Mouse (Mus musculus) lung, adult 2 months (tissue): ENCODE results near the gene Ptprg. TPM values are rescaled to one million over a fixed set of nuclear protein-coding genes. Genes with fewer than 3 reads are reported as not detected.

Experiments used
- DNase-seq: peaks from one replicate; pipeline ENCODE4 v3.0.0; 2022
- H3K4me1 ChIP-seq: fragments of 200-500 bp; 2 replicates; pipeline ENCODE4 v1.6.1; 2011; ENCODE audit warnings: low read length; ENCODE audit not compliant: control insufficient read depth, insufficient read depth
- H3K4me3 ChIP-seq: fragments of 200-500 bp; replicated peaks from 2 replicates; pipeline ENCODE3; 2011; ENCODE audit warnings: low read depth, mild to moderate bottlenecking, control low read depth, low read length; ENCODE audit errors: extremely low read depth
- CTCF ChIP-seq: fragments of 200-500 bp; IDR thresholded peaks from 2 replicates; pipeline ENCODE4 v1.5.1; 2011; ENCODE audit warnings: mild to moderate bottlenecking, low read length, control low read depth; ENCODE audit not compliant: insufficient read depth
- POLR2A ChIP-seq: fragments of 200-500 bp; IDR thresholded peaks from 2 replicates; pipeline ENCODE4 v1.6.1; 2011; ENCODE audit warnings: low read depth, mild to moderate bottlenecking, control low read depth, low read length, borderline replicate concordance; ENCODE audit errors: extremely low read depth
- WGBS: fragments of 180-500 bp; shearing (Covaris S2); methylation state at CpG from one replicate; pipeline ENCODE4 v1.1.7; 2018; 5-methylcytosine and 5-hydroxymethylcytosine counted together
- polyA plus RNA-seq: library from polyadenylated mRNA; depleted of rRNA; stranded (reverse); fragments of >200 nt; gene quantifications from 2 replicates; pipeline ENCODE4 v1.2.3, GENCODE M21; 2012

Gene Ptprg
- polyA plus RNA-seq, 1 experiment = 79.9 TPM

DNA sequence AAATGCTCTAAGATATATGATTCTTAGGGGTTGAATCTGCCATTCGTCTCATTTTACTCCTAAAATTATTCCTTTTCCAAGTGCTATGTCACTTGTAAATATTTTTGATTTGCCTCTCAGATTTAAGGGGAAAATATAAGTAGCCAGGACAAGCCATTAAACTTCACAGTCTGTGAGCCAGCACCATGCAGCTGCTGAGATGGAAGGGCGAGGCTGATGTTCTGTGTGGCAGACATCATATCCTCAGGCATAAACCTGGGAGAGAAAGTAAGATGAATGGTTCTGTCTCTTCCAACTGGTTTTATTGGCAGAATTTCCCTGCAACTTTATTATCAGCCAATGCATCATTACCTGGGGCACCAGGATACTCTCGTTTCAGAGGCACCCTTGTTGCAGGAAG, 538.4 kb downstream of the Ptprg start:
- no peak for DNase-seq
- 87% methylated on average over 3 of the region's 3 CpGs for WGBS
- Histone ChIP-seq H3K4me3 (no peak overlapping the region), H3K4me1 (peaks cover 5% of the 10 kb centered on the region)
- no peak for TF ChIP-seq POLR2A
- TF ChIP-seq CTCF = no peak

DNA sequence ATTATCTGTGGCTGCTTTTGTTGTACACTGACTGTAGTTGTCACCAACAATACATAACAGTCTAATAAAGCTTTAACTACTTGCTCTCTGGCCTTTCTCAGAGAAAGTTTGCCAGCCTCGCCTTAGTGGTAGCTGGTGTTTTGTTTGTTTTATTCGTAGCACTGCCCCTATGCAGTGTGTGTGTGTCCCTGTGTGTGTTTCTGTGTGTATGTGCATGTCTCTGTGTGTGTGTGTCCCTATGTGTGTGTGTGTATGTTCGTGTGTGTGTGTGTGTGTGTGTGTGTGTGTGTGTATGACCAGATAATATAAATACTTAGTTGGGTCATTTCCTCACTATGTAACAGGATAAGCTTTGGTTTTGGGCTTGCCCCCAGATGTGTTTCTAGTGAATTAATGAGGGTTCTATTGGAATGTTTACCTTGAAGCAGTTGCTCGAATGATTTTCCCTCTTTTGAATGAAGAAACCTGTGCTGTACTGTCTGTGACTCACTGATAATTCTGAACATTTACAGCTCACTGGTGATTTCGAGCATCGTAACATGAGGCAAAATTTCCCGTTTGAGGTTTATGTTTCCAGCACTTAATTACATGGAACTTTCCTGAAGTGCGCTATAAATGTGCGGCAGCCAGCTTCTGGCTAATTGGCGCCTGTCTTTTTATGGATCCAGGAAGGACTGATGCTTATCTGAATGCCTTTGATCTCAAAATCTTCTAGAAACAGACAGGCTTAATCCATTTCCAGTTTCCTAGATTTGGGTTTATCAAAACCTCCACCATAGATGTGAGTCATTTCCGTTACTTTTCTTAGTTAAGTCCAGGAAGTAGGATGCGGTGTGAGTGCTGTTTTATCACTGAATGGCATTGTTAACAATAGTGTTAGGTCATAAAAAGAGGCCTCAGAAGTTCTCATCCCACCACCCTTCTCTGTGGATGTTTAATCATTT, 546.3 kb downstream of the Ptprg start:
- no peak for TF ChIP-seq POLR2A
- no peak for TF ChIP-seq CTCF
- DNase-seq = no peak
- Histone ChIP-seq H3K4me3 (no peak overlapping the region), H3K4me1 (peaks cover 17% of the 10 kb centered on the region)
- 42% methylated on average over 12 of the region's 12 CpGs for WGBS

DNA sequence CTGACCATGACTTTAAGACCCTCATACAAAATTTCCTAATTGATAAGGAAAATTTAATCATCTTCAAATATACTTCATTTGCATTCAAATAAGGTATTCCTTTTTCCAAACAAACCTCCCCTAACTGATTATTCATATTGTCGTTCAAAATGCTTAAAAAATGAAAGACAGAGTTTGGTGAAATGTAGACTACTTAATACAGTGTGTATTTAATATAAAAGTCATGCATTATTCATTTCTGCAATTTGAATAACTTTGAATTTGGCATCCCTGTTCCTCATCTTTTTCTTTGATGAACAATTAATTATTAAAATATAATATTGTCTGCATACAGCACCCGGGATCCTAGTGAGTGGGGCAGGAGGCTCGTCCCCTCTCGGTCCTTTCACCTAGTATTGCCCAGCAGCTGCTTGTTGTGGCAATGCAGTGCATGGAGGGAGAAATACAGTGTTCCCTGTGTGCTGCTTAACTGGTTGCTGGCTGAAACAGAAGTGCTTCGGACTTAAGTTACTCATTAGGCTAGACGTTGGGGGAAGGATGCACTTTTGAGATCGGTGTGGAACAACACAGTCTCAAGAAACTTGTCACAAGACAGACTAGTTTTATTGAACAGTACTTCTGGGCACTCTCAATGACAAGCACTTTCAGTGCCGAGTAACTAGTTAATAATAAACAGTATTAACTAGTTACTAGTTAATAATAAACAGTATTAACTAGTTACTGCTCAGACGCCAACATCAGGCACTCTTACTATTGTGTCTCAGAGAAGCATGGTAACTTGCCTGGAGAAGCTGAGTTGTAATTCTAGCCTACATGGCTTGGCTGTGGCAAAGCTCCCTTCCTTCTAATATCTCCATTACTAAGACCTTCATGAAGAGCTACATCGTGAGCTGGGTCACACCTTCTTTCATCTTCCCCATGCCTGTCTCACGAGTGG, 549.3 kb downstream of the Ptprg start:
- no peak for DNase-seq
- 84% methylated on average over 11 of the region's 11 CpGs for WGBS
- Histone ChIP-seq H3K4me1 (peaks cover 18% of the 10 kb centered on the region), H3K4me3 (no peak overlapping the region)
- TF ChIP-seq CTCF (no peak), POLR2A (no peak)

DNA sequence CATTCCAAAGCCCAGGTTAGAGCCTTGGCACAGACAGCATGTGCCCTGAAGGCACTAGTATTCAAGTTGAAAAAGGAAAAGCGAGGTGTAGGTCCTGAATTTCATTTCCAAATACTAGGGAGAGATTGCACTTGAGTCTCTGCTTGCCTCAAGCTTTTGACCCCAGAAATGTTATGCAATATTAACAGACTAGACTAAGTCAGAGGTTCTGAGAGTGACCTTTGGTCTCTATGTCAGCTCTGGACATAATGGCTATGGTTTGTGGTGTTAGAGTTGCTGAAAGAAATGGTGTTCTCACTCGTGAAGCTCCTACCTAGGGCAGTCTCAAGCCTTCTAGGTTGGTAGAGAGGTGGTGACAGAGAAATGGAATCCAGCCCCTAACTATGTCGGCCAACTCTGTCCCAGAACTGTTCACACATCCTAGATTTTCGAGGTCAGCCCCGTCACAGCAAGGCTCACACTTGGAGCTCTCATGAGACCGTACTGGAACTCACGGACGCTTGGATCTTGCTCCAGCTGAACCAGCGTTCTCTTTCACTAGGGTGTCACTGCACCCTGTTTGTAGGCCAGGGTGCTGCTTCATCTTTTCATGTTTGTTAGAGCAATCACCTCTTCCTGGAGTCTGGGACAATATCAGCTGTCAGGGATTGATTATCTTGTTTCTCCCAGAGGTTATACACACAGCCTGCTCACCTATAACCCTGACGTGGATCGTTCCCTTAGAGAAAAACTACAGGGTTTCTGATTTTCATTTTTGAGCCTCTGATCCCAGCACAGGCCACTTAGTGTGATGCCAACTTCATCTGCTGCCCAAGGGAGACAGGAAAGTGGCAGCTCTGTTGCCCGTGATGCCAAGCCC, 551.2 kb downstream of the Ptprg start:
- 72% methylated on average over 12 of the region's 12 CpGs for WGBS
- no peak for DNase-seq
- peaks cover 16% of the 10 kb centered on the region for H3K4me1 ChIP-seq
- TF ChIP-seq POLR2A (no peak), CTCF (no peak)
- H3K4me3 ChIP-seq = no peak overlapping the region

DNA sequence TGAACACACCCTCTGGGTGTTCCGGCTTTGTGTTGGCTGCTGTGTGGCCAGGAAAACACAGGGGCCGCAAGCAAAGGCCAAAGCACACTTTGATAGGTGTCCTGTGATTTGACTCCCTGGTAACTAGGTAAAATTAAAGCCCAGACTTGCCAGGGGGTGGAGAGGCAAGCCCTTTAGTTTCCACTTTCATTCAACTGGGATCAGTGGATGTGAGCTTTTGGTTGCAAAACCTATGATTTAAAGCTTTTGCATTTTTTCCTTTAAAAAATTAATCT, 551.8 kb downstream of the Ptprg start:
- DNase-seq = no peak
- peaks cover 14% of the 10 kb centered on the region for H3K4me1 ChIP-seq
- 36% methylated on average over 2 of the region's 2 CpGs for WGBS
- H3K4me3 ChIP-seq = no peak overlapping the region
- no peak for TF ChIP-seq POLR2A
- TF ChIP-seq CTCF = no peak

DNA sequence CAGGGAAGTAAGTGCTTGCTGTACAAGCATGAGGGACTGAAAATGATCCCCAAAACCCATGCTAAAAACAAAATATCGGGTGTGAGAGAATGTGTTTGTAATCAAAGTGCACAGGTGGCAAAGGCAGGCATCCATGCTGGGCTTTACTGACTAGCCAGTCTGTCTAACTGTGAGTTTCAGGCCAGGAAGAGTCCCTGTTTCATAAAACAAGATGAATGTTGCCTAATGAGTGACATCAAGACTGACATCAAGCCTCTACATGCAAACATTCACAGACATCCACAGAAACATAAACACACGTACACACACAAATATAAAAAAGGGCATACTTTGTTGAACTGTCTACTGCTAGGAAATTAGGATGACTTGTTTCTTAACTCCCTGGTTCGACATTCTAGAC, 552.3 kb downstream of the Ptprg start:
- Histone ChIP-seq H3K4me3 (no peak overlapping the region), H3K4me1 (peaks cover 12% of the 10 kb centered on the region)
- TF ChIP-seq CTCF (no peak), POLR2A (no peak)
- DNase-seq = no peak
- 79% methylated on average over 3 of the region's 3 CpGs for WGBS

DNA sequence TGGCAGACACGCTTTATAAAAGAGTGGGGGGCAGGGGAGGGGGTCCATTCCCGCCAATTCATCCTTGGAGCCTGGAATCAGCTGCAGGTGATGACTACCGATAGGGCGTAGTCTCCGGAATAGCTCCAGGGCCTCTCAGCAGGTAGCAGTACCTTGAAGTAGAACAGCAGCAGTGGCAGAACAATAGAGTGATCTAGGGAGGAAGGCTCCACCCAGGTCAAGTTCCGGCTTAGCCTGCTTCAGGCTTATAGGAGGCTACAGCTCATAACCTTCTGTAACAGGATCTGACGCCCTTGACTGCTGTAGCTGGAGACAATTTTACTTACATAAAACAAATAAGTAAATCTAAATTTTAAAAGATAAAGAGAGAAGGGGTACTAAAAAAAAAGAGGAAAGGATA, 554.1 kb downstream of the Ptprg start:
- DNase-seq = no peak
- TF ChIP-seq POLR2A (no peak), CTCF (no peak)
- H3K4me3 ChIP-seq = no peak overlapping the region
- peaks cover 12% of the 10 kb centered on the region for H3K4me1 ChIP-seq
- 62% methylated on average over 7 of the region's 7 CpGs for WGBS

DNA sequence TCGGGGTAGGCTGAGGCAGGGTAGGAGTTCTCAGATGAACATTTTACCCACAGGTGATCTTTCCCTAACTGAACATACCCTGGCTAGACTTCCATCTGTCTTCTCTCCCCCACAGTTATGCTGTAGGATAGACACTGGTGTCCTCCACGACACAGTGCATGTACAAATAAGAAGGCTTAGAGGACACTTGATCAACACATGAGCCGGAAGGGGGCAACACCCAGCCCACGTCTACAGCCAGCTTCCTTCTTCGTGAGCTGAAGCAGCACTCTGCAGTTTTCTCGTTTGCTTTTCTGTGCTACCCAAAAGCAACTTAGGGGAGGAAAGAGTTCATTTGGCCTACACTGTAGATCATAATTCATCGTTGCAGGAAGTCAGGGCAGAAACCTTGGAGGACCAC, 554.7 kb downstream of the Ptprg start:
- 40% methylated on average over 7 of the region's 7 CpGs for WGBS
- Histone ChIP-seq H3K4me3 (no peak overlapping the region), H3K4me1 (peaks cover 14% of the 10 kb centered on the region)
- no peak for DNase-seq
- TF ChIP-seq POLR2A = no peak
- TF ChIP-seq CTCF = no peak

DNA sequence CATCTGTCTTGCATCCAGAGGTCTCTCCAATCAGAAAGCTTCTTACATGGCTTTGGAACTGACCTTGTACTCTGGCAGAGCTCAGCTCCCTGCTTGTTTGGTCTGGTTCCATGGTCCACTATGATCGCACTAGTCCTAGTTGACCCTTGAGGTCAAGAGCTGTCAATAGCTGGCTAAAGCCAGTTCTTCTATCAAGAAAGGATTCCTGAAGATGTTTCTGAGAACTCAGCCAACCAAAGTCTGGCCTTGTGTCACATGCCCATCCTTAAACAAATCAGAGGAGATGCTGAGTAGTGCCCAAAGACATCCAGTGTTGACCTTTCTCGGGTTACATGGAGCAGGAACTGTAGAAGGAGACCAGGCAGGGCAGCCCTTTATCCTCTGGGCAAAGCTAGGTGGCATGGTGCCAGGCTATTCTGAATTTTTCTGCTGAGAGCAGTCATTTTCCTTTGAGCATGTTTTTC, 559.2 kb downstream of the Ptprg start:
- DNase-seq = peak; percentile 15
- peaks cover 12% of the 10 kb centered on the region for H3K4me1 ChIP-seq
- no peak overlapping the region for H3K4me3 ChIP-seq
- TF ChIP-seq POLR2A = no peak
- TF ChIP-seq CTCF = no peak
- 38% methylated on average over 2 of the region's 2 CpGs for whole genome bisulfite sequencing
